Mouse (Mus musculus): ENCODE results near the gene Serpine3. TPM values are rescaled to one million over a fixed set of nuclear protein-coding genes. Genes with fewer than 3 reads are reported as not detected.

Gene Serpine3
- polyA plus RNA-seq, 1 experiment from 2014 or later, result not detected

DNA sequence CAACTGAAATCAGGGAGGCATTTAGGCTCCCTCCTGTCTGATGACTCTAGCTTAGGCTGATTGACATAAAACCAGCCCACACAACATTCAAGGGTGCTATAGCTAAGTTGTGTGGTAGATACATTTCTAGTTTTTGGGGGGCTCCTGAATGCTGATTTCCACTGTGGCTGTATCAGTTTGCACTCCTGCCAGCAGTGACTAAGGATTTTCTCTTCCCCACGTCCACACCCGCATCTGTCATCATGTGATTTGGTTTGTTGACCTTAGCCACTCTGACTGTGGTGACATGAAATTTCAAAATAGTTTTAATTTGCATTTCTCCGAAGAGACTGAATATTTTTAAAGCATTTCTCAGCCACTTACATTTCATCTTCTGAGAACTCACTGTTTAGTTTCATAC, 6.0 kb upstream of the Serpine3 start:
- no peak for ATAC-seq
- H3K4me2 ChIP-seq, result no peak overlapping the region
- H3K4me3 ChIP-seq, result no peak overlapping the region
- no peaks in the 10 kb centered on the region for H3K36me3 ChIP-seq
- no peaks in the 10 kb centered on the region for H3K9me3 ChIP-seq (replicated peaks)
- no peak overlapping the region for H3K9ac ChIP-seq
- H3K27ac ChIP-seq, result no peak overlapping the region
- no peaks in the 10 kb centered on the region for H3K4me1 ChIP-seq
- WGBS (ENCODE audit: insufficient replicate concordance), result 52% methylated on average over 3 of the region's 3 CpGs
- no peaks in the 10 kb centered on the region for H3K27me3 ChIP-seq (replicated peaks)

GRCm38 (mm10) chr14:62662381-62662780, 1.1 kb upstream of the Serpine3 start:
- H3K9ac ChIP-seq, result no peak overlapping the region
- no peak overlapping the region for H3K27ac ChIP-seq
- H3K4me2 ChIP-seq, result no peak overlapping the region
- no peaks in the 10 kb centered on the region for H3K9me3 ChIP-seq (replicated peaks)
- H3K27me3 ChIP-seq (replicated peaks), result no peaks in the 10 kb centered on the region
- WGBS (ENCODE audit: insufficient replicate concordance), result 74% methylated on average over 6 of the region's 6 CpGs
- no peak for ATAC-seq
- no peaks in the 10 kb centered on the region for H3K36me3 ChIP-seq
- no peak overlapping the region for H3K4me3 ChIP-seq
- H3K4me1 ChIP-seq, result no peaks in the 10 kb centered on the region

- Histone ChIP-seq H3K27ac (no peak overlapping the region), H3K4me3 (no peak overlapping the region), H3K9me3 (replicated peaks) (no peaks in the 10 kb centered on the region), H3K27me3 (replicated peaks) (no peaks in the 10 kb centered on the region), H3K4me2 (no peak overlapping the region), H3K36me3 (no peaks in the 10 kb centered on the region), H3K4me1 (no peaks in the 10 kb centered on the region), H3K9ac (no peak overlapping the region)
- WGBS (ENCODE audit: insufficient replicate concordance), result 47% methylated on average over 9 of the region's 9 CpGs
- ATAC-seq, result no peak
Observed at GRCm38 (mm10) chr14:62664976-62665673, 1.7 kb downstream of the Serpine3 start.

DNA sequence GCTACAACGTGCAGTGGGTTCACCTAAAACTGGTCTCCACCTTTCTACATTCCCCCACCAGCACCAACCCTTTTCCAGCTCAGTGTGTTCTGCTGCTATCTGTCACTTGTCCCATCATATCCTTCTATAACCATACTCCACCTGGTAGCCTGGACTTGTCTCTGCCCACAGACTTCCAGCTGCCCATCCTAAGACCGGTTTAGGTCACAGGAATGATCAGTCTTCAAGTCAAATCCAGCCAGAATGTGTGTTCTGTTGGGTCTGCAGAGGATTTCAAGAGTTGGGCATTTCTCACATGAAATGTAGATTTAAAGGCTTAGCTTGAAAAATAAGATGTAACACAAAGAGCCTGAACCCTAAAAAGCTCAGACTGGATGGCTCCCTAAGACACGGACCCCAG, 10.2 kb downstream of the Serpine3 start:
- WGBS (ENCODE audit: insufficient replicate concordance), result 62% methylated on average over 3 of the region's 3 CpGs
- no peak overlapping the region for H3K4me3 ChIP-seq
- H3K27ac ChIP-seq, result no peak overlapping the region
- no peak overlapping the region for H3K4me2 ChIP-seq
- no peak overlapping the region for H3K9ac ChIP-seq
- H3K9me3 ChIP-seq (replicated peaks), result no peaks in the 10 kb centered on the region
- no peak for ATAC-seq
- no peaks in the 10 kb centered on the region for H3K4me1 ChIP-seq
- no peaks in the 10 kb centered on the region for H3K27me3 ChIP-seq (replicated peaks)
- H3K36me3 ChIP-seq, result no peaks in the 10 kb centered on the region

GRCm38 (mm10) chr14:62718161-62718560, 54.7 kb downstream of the Serpine3 start:
- 76% methylated on average over 2 of the region's 2 CpGs for WGBS (ENCODE audit: insufficient replicate concordance)
- no peak overlapping the region for H3K27ac ChIP-seq
- no peak for ATAC-seq

GRCm38 (mm10) chr14:62721625-62722024, 58.2 kb downstream of the Serpine3 start:
- H3K4me1 ChIP-seq, result 0 out of 2 replicates have a peak, but pooled peaks cover 4% of the 10 kb centered on the region
- H3K27ac ChIP-seq, result no peak overlapping the region
- peaks cover 36% of the 10 kb centered on the region for H3K36me3 ChIP-seq
- no peak for ATAC-seq
- no peaks in the 10 kb centered on the region for H3K9me3 ChIP-seq (replicated peaks)
- H3K4me3 ChIP-seq, result no peak overlapping the region
- WGBS (ENCODE audit: insufficient replicate concordance), result 90% methylated on average over 1 of the region's 1 CpGs
- no peak overlapping the region for H3K9ac ChIP-seq
- no peak overlapping the region for H3K4me2 ChIP-seq
- H3K27me3 ChIP-seq (replicated peaks), result no peaks in the 10 kb centered on the region

More at GRCm38 (mm10) chr14:62718161-62718560, 54.7 kb downstream of the Serpine3 start:
- H3K9ac ChIP-seq, result no peak overlapping the region
- H3K4me2 ChIP-seq, result no peak overlapping the region
- no peak overlapping the region for H3K4me3 ChIP-seq
- peaks cover 44% of the 10 kb centered on the region for H3K36me3 ChIP-seq
- no peaks in the 10 kb centered on the region for H3K9me3 ChIP-seq (replicated peaks)
- H3K27me3 ChIP-seq (replicated peaks), result no peaks in the 10 kb centered on the region
- H3K4me1 ChIP-seq, result 0 out of 2 replicates have a peak, but pooled peaks cover 4% of the 10 kb centered on the region

DNA sequence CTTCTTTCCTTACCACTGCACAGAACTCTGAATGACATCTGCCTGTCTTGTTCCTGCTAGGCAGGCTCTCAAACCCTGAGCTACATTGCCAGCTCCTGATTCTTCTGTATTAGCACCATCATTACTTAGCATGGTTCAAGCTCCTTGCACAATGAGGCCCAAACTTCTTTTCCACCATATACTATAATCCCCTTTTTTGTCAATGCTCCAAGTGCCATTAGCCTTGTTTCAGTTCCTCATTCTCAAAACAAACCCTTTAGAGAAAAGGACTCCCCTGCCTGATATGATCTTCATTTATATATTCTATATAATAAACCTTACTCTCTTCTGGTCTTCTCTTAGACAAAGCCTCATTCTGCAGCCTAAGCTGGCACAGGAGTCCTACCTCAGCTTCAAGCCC, 61.1 kb downstream of the Serpine3 start:
- Histone ChIP-seq H3K4me1 (0 out of 2 replicates have a peak, but pooled peaks cover 4% of the 10 kb centered on the region), H3K9me3 (replicated peaks) (no peaks in the 10 kb centered on the region), H3K27me3 (replicated peaks) (no peaks in the 10 kb centered on the region), H3K9ac (no peak overlapping the region), H3K36me3 (peaks cover 33% of the 10 kb centered on the region), H3K4me3 (no peak overlapping the region), H3K4me2 (no peak overlapping the region), H3K27ac (no peak overlapping the region)
- ATAC-seq, result no peak

GRCm38 (mm10) chr14:62731902-62732301, 68.4 kb downstream of the Serpine3 start:
- H3K9ac ChIP-seq, result no peak overlapping the region
- H3K27ac ChIP-seq, result no peak overlapping the region
- peaks cover 43% of the 10 kb centered on the region for H3K36me3 ChIP-seq
- no peak overlapping the region for H3K4me3 ChIP-seq
- no peak for ATAC-seq
- H3K9me3 ChIP-seq (replicated peaks), result no peaks in the 10 kb centered on the region
- no peaks in the 10 kb centered on the region for H3K27me3 ChIP-seq (replicated peaks)
- WGBS (ENCODE audit: insufficient replicate concordance), result 50% methylated on average over 1 of the region's 1 CpGs
- H3K4me2 ChIP-seq, result no peak overlapping the region
- peaks cover 4% of the 10 kb centered on the region; the same call in 1 of the 2 replicates for H3K4me1 ChIP-seq

DNA sequence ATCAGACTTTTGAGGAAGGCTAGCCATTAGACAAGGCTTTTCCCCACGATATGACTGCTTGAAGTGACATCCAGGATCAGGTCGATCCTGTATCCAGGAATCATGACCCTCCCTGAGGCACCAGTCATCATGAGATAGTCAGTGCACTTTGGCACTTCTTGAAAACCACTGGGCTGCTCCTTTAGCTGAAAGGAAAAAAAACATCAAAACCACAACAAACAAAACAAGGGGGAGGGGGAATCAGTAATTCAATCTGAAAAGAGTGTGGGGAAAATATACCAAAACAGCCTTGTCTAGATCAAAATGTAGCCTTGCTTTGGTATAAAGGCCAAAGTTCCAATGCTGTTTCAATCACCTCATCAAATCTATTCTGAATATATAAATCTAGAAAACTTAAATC, 70.2 kb downstream of the Serpine3 start:
- no peak for ATAC-seq
- Histone ChIP-seq H3K4me3 (no peak overlapping the region), H3K27me3 (replicated peaks) (no peaks in the 10 kb centered on the region), H3K4me2 (no peak overlapping the region), H3K4me1 (peaks cover 4% of the 10 kb centered on the region; the same call in 1 of the 2 replicates), H3K27ac (no peak overlapping the region), H3K9me3 (replicated peaks) (no peaks in the 10 kb centered on the region), H3K9ac (no peak overlapping the region), H3K36me3 (peaks cover 55% of the 10 kb centered on the region)
- 78% methylated on average over 2 of the region's 2 CpGs for WGBS (ENCODE audit: insufficient replicate concordance)

- no peak for ATAC-seq
- H3K27ac ChIP-seq, result no peak overlapping the region
- peaks cover 63% of the 10 kb centered on the region for H3K36me3 ChIP-seq
- peaks cover 4% of the 10 kb centered on the region; the same call in 1 of the 2 replicates for H3K4me1 ChIP-seq
- no peaks in the 10 kb centered on the region for H3K9me3 ChIP-seq (replicated peaks)
- no peak overlapping the region for H3K4me3 ChIP-seq
- no peak overlapping the region for H3K9ac ChIP-seq
- no peak overlapping the region for H3K4me2 ChIP-seq
- WGBS (ENCODE audit: insufficient replicate concordance), result 83% methylated on average over 1 of the region's 1 CpGs
- H3K27me3 ChIP-seq (replicated peaks), result no peaks in the 10 kb centered on the region
Observed at GRCm38 (mm10) chr14:62735646-62736045, 72.2 kb downstream of the Serpine3 start.
